Mouse (Mus musculus): ENCODE results near the gene Nkx6-1. TPM values are rescaled to one million over a fixed set of nuclear protein-coding genes. Genes with fewer than 3 reads are reported as not detected.

Gene Nkx6-1
- total and polyA plus RNA-seq, 3 experiments, result not detected

DNA sequence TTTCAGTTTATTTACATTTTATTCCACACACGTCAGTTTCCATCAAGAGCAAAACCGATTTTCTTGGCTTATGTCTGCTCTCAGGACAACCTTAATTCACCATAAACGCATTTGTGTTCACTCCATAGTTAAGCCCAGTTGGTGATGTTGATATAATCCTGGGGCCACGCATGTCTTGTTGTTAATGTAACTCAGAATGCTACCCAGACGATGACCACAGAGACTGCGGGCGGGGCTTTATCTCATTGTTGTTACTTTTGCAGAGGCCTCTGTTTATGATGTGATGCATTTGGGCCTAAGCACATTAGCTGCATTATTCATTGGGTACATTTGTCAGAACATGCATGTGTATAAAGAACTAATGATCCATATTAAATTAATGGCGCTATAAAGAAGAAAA lies 19.7 kb downstream of the Nkx6-1 start:
- H3K9ac ChIP-seq (ENCODE audit: insufficient read depth, low read depth), result no peak overlapping the region
- no peak for DNase-seq (ENCODE audit: extremely low read depth)
- H3K4me3 ChIP-seq (replicated peaks in 1 of 3; ENCODE audit: low read depth in 2 of 3, low read length in 2 of 3, poor library complexity in 1 of 3), result no peak overlapping the region
- dilution Hi-C loops (cut with MboI; ENCODE audit: extremely low pct_ligation_motif_present, extremely low pct_unique_long_range_greater_than_20kb, low sequenced_read_pairs), result no loop called here
- H3K4me1 ChIP-seq (ENCODE audit: control insufficient read depth in 1 of 2, insufficient read depth in 2 of 2), result no peaks in the 10 kb centered on the region
- in situ Hi-C loops (cut with MboI; ENCODE audit: low pct_ligation_motif_present, low pct_unique_long_range_greater_than_20kb, low sequenced_read_pairs), result no loop called here
- no peaks in the 10 kb centered on the region for H3K36me3 ChIP-seq (replicated peaks in 1 of 2; ENCODE audit: control insufficient read depth in 1 of 2, insufficient read depth in 1 of 2, low read length in 1 of 2)
- H3K4me2 ChIP-seq (ENCODE audit: insufficient read depth, low read depth, poor library complexity, severe bottlenecking), result no peak overlapping the region
- TF ChIP-seq POLR2AphosphoS2 (IDR thresholded peaks at IDR 0.05; ENCODE audit: low read depth, low read length) (no peak), KAT2A (IDR thresholded peaks at IDR 0.05; ENCODE audit: insufficient replicate concordance, low read length) (no peak), CHD2 (IDR thresholded peaks at IDR 0.05; ENCODE audit: low read length) (no peak), E2F4 (IDR thresholded peaks at IDR 0.05; ENCODE audit: insufficient replicate concordance, low read depth, low read length) (no peak), USF1 (IDR thresholded peaks at IDR 0.05; ENCODE audit: low read depth, low read length) (no peak), POLR2A (IDR thresholded peaks at IDR 0.05; ENCODE audit: low read depth, low read length) (no peak), ZKSCAN1 (IDR thresholded peaks at IDR 0.05; ENCODE audit: borderline replicate concordance, low read depth, low read length) (no peak), ETS1 (conservative IDR thresholded peaks at IDR 0.05; ENCODE audit: low read depth, low read length) (no peak), MEF2A (IDR thresholded peaks at IDR 0.05; ENCODE audit: borderline replicate concordance, low read depth, low read length) (no peak)
- no peaks in the 10 kb centered on the region for H3K79me2 ChIP-seq (replicated peaks; ENCODE audit: control insufficient read depth, extremely low read depth, insufficient read depth, poor library complexity, severe bottlenecking)
- peaks cover 79% of the 10 kb centered on the region for H3K9me3 ChIP-seq (replicated peaks; ENCODE audit: low read length)
- H3K27ac ChIP-seq (ENCODE audit: insufficient read depth, low read depth), result no peak overlapping the region
- H3K27me3 ChIP-seq (replicated peaks), result no peaks in the 10 kb centered on the region

DNA sequence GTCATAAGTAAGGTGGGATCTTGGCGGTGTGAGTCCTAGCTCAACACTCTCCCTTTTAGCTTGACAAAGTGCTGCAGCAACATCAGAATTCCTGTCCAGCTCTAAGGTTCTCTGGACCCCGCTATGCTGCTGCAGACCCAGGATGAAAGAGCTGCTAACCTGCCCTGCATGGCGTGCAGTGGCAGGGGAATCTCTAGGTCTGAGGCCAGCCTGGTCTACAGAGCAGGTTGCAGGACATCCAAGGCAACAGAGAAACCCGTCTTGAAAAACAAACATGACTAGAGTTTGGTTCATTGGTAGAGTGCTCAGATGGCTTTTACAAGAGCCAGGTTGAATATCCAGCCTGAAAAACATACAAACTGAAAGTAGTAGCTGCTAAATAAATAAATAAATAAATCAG lies 26.7 kb downstream of the Nkx6-1 start:
- TF ChIP-seq PAX5 (IDR thresholded peaks at IDR 0.05; ENCODE audit: low read length), result no peak
- TF ChIP-seq SMC3 (IDR thresholded peaks at IDR 0.05; ENCODE audit: low read depth, low read length), result no peak
- dilution Hi-C loops (cut with MboI; ENCODE audit: extremely low pct_ligation_motif_present, extremely low pct_unique_long_range_greater_than_20kb, low sequenced_read_pairs) (no loop called here), in situ Hi-C loops (cut with MboI; ENCODE audit: low pct_ligation_motif_present, low pct_unique_long_range_greater_than_20kb, low sequenced_read_pairs) (no loop called here)

More for the DNA sequence above, 26.7 kb downstream of the Nkx6-1 start:
- H3K4me2 ChIP-seq (ENCODE audit: insufficient read depth, low read depth, poor library complexity, severe bottlenecking), result no peak overlapping the region
- no peak overlapping the region for H3K27ac ChIP-seq (ENCODE audit: insufficient read depth, low read depth)
- no peaks in the 10 kb centered on the region for H3K27me3 ChIP-seq (replicated peaks)
- no peaks in the 10 kb centered on the region for H3K79me2 ChIP-seq (replicated peaks; ENCODE audit: control insufficient read depth, extremely low read depth, insufficient read depth, poor library complexity, severe bottlenecking)
- no peaks in the 10 kb centered on the region for H3K4me1 ChIP-seq (ENCODE audit: control insufficient read depth in 1 of 2, insufficient read depth in 2 of 2)
- H3K9me3 ChIP-seq (replicated peaks; ENCODE audit: low read length), result peaks cover 41% of the 10 kb centered on the region
- H3K36me3 ChIP-seq (replicated peaks in 1 of 2; ENCODE audit: control insufficient read depth in 1 of 2, insufficient read depth in 1 of 2, low read length in 1 of 2), result no peaks in the 10 kb centered on the region
- no peak for DNase-seq (ENCODE audit: extremely low read depth)
- H3K9ac ChIP-seq (ENCODE audit: insufficient read depth, low read depth), result no peak overlapping the region
- no peak overlapping the region for H3K4me3 ChIP-seq (replicated peaks in 1 of 3; ENCODE audit: low read depth in 2 of 3, low read length in 2 of 3, poor library complexity in 1 of 3)

Other genes starting within 250 kb of the Nkx6-1 start
- gene Cds1, start 100.1 kb upstream of the Nkx6-1 start, total RNA-seq (2012; rRNA removed), result not detected in 2 replicates
- gene Cds1, start 100.1 kb upstream of the Nkx6-1 start, total RNA-seq (2014; rRNA removed), result not detected in 2 replicates
- not detected in 2 replicates for gene Cds1, start 100.1 kb upstream of the Nkx6-1 start, polyA plus RNA-seq (2012; ENCODE audit: insufficient read length, low read depth)

Measured in CH12.LX (cell line).